Mouse (Mus musculus): ENCODE results near the gene Map4k1.

Gene Map4k1

DNA sequence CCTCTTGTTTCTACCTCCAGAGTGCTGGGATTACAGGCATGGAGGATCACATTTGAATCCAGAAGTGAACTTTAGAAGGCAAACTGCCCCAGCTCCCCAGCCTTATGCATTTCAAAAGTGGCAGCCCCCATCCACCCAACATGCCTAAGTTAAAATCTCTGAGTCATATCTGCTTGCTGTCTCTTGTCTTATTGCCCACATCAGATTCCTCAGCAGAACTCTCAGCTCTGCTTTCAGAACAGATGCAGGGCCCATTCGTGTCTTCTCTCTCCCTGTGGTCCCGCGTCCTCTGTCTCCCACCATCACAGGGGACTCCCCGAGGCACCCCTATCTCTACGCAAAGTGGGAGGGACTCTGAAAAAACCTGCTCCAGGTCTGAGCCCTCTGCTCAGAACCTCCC, 44.3 kb downstream of the Map4k1 start:
- no peak for DNase-seq (ENCODE audit: low spot score in 2 of 2)

DNA sequence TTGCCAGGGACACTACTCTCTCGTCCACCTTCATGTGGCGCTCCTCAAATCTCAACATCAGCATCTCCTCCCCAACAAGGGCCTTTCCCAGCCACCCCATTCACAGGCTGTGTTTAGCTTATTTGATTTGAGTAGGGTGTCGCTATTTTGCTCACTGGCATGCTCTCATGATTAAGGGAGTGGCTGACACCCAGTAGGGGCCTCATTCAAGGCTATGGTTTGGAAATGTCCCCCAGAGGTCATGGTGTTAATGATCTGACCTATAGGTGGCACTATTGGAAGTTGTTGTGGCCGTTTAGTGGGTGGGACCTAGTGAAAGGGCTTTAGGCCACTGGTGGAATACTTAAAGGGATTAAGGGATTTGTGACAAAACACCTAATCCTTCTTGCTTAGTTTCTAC, 45.0 kb downstream of the Map4k1 start:
- DNase-seq (ENCODE audit: low spot score in 2 of 2): no peak

DNA sequence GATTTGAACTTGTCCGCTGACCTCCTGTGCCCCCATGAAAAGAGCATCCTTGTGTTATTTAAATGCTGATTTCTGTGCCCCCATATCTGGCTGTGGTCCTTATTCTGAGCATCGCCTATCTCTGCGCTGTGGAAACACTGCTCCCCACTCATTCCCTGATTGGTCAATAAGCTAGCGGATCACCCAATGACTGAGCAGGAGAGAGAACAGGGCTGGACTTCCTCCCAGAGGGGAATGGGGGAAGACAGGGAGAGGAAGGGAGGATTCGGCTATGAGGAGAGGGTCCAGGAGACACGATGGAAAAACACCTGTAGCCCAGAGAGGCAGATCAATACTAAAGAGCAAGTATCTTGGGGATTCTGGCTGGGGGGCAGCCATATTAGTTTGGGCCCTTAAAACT, 46.9 kb downstream of the Map4k1 start:
- DNase-seq (ENCODE audit: low spot score in 2 of 2): no peak

DNA sequence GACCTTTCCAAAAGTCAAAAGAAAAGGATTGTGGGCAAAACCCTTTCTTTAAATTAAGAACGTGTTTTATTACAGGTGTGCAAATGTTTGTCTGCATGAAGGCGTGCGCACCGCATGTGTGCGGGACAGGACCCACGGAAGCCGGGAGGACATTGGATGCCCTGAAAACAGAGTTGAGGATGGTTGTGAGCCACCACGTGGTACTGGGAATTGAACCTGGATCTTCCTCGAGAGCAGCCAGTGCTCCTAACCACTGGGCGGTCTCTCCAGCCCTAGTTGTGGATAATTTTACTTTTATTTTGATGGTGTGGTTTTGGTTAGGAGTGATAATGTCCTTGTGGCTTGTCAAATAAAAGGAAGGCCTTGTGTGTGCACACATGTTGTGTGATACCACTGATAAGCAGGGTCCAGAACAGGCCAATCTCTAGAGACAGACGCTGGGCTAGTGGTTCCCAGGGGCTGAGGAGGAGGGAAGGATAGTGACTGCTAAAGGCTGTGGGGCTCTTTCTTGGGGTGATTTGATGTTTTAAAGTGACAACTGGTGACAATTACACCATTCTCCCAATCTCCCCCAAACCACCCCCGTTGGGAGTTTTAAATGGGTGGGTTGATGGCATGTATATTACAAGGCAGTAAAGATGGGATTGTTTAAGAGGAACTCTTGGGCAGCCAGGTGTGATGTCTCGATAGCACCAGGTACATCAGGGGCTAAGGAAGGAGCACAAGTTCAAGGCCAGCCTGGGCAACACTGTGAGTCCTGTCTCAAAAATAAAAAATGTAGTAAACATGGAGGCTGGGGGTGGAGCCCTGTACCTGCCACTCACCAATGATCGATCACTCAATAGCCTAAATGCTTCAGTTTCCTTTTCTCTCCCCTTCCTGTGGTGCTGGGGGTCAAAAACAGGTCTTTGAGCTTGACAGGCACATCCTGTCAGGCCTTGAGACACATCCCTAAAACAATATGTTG, 48.1 kb downstream of the Map4k1 start:
- no peak for DNase-seq (ENCODE audit: low spot score in 2 of 2)

DNA sequence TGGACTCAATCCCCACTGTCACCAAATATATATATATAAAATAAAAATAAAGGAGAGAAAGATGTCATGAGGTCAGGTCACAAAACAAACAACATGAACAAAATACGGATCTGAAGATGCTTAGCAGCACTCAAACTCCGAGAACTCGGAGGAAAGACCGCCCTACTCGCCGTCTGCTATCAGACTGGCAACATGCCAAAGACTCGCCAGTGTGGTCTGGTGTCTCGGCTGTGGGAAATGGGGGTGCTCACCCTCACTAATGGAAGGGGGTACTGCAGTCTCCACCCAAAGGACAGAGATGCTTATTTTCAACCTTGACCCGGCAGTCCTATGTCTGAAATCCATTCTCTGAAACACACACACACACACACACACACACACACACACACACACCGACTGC, 49.8 kb downstream of the Map4k1 start:
- no peak for DNase-seq (ENCODE audit: low spot score in 2 of 2)

DNA sequence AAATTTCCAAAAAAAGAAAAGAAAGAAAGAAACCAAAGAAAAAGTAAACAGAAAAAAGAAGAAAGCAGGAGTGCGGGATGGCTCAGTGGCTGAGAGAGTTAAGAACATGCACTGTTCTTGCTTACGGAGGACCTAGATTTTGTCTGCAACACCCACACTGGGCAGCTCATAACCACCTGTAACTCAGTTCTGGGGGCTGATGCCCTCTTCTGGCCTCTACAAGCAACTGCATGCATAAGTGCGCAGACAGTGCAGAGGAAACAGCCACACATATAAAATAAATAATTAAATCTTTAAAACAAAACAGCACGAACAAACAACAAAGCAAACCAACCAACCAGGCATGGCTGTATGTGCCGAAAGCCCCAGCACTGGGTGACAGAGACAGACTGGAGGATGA, 50.8 kb downstream of the Map4k1 start:
- DNase-seq (ENCODE audit: low spot score in 2 of 2): no peak

DNA sequence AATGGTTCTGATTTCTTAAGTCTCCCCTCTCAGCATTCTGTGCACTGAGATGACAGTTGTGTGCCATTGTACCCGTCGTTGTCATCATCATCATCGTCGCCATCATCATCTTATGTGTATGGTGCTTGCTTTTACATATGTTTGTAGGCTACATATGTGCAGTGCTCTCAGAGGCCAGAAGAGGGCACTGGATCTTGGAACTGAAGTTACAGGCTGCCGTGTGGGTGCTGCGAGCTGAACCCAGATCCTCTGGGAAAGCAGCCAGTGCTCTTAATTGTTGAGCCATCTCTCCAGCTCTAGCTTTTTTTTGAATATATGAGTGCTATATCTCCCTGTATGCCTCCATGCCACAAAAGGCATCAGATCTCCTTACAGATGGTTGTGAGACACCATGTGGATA, 55.4 kb downstream of the Map4k1 start:
- DNase-seq (ENCODE audit: low spot score in 2 of 2): no peak

DNA sequence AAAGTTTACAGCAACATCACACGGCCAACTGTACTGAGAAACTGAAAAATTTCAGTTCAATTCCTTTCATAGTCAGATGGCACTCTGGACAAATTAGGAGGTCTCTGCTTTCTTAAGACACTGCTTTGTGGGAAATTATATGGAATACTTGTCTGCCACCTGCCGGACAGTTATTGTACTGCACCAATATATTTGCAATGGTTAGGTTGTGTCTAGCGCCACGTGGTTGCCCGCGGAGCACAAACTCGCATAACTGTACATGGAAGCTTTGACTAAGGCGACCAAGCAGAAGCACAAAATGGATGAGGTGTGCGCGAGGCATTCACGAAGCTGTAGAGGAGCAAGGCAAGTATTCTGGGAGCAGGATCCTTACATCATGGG, 57.7 kb downstream of the Map4k1 start:
- peak; percentile 57 to 86 for DNase-seq (ENCODE audit: low spot score in 2 of 2)

DNA sequence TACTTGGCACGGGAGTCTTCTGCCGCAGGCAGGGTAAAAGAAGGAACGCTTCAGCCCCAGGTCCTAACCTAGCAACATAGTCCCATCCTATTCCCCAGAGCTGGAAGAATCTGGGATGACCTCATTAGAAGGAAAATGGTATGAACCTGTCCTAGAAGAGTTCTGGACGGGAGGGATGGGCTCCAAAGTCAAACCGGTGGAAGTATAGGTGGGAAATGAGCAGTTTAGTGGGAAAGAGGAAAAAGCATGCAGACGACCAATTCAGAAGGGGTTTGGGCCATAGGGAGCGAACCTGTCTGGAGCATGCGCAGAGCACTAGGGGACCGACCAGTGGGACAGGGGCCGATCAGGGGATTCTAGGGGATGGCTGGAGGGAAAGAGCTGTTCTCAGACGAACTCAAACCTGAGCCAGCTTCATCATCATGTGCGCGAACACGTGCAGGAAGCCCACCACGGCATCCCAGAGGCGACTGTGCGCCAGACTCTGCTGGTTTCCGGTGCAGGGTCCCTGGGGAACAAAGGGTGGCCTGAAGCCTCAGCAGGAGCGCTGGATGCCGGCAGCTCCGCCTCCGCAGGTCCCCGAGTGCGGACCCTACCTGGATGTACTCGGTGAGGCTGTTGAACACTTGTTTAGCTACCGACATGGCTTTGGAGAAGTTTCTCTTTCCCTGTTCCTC, 58.3 kb downstream of the Map4k1 start:
- DNase-seq (ENCODE audit: low spot score in 2 of 2): peak; percentile 11 to 34

DNA sequence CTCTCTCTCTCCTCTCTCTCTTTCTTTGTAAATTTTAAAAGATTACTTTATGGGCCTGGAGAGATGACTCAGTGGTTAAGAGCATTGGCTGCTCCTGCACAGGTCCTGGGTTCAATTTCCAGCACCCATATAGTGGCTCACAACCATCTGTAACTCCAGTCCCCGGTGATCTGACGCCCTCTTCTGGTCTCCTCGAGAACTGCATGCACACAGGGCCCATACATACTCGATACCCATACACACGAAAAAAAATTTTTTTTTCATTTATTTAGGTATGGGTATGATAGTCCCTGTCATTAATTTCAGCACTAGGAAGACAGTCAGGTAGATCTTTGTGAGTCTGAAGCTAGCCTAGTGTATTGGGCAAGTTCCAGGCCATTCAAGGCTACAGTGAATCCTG, 59.3 kb downstream of the Map4k1 start:
- DNase-seq (ENCODE audit: low spot score in 2 of 2): no peak

DNA sequence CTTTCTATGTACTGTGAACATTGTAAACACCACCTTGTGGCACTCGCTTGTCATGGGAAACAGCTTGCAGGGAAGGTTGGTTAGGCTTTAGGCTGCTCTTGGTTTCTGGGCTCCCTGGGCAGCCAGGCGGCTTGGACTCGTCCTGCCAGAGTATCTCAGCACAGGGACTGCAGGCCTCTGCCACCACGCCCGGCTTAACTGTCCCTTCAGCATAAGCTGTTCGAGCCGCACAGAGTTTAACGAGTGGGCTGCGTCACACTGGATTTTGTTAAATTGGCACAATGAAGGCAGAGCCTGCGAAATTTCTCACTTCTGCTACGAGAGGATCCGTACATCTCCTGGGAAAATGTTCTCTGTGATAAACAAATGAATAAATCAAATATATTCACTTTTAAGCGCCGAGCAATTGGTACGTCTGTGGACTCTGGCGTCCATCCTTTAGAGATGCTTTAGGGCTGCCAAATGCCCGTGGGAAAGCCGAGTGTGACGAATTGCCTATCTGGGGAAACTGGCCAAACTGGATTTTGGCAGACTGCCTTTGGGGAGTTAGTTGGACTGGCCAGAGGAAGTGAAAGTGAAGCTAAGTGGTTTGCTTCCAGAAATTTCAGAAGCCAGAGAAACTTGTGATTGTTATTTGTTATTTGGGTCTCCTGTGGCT, 61.3 kb downstream of the Map4k1 start:
- DNase-seq (ENCODE audit: low spot score in 2 of 2): peak; percentile 72 to 81

DNA sequence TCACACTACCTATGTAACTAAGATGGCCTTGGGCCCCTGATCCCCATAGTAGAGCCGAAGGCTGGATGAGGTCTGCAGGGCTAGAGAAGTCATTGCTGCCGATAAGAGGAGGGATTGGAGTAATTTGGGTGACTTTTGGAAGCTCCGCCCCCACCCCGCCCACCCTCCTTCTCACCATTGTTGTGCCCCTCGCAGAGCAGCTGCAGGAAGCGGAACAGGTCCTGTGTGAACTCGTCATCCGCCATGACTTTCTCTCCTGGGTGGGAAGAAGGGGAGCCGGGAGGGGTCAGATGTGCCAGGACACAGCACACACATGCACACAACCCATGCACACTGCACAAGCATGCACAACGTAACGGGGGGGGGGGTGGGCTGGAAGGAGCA, 61.8 kb downstream of the Map4k1 start:
- no peak for DNase-seq (ENCODE audit: low spot score in 2 of 2)

DNA sequence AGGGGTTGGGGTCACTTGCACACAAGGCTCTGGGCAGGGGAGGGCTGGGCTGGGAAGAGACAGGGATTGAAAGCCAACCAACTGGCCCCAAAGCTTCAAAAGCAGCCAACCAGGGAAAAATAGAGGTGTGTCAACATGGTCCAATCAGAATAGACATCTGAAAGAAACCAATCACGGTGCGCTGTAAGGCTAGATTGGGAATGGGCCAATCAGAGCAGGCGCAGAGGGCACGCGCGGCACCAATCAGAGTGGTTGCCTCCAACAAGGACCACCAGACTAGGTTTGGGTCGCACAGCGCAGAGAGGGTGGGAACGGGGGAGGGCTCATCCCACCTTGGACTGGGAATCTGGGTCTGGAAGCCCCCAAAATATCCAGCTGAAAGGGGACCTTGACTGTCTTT, 62.5 kb downstream of the Map4k1 start:
- DNase-seq (ENCODE audit: low spot score in 2 of 2): no peak

DNA sequence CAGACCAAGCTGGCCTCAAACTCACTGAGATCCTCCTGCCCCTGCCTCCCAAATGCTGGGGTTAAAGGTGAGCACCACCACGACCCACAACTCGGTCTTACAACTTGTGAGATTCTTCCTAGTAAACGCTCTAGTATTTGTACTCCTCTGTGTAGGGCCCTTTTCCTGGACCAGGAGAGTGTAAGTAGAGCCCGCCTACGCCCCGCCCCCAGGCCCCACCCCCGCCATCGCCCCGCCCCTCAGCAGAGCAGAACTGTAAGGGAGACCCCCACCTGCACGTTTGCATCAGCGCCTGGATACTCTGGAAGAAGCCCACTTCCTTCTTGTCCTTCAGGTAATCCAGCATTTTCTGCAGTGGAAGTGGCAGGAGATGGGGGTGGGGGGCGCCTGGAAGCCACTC, 64.7 kb downstream of the Map4k1 start:
- DNase-seq (ENCODE audit: low spot score in 2 of 2): no peak

DNA sequence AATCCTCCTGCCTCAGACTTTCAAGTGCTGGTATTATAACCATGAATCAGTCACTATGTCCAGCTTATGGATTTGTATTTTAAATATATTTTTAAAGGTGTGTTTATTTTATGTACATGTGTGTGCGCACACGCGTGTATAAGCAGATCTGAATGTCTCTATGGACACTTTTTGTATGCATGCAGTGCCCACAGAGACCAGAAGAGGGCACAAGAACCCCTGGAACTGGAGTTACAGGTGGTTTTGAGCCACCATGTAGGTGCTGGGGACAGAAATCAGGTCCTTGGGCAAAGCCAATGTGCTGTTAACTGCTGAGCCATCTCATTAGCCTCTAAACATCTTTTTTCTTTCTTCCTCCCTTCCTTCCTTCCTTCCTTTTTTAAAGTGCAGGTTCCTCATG, 66.2 kb downstream of the Map4k1 start:
- no peak for DNase-seq (ENCODE audit: low spot score in 2 of 2)

DNA sequence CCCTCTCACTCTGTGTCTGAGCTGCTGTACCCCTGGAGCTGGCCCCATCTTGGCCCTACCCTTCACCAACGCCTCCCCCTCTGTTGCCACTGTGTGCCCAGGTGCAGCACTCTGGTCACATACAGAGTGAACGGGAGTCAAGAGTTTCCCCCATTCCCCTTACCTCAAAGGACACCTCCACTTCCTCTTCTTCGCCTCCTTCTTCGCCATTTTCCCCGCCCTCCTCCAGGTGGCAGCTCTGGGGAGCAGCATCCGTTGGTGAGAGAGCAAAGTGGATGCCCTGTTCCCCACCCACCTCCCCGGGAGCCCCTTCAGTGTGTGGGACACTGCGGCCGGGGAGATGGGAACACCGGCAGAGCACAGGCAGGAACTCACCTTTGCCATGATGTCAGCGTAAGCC, 66.8 kb downstream of the Map4k1 start:
- DNase-seq (ENCODE audit: low spot score in 2 of 2): no peak

DNA sequence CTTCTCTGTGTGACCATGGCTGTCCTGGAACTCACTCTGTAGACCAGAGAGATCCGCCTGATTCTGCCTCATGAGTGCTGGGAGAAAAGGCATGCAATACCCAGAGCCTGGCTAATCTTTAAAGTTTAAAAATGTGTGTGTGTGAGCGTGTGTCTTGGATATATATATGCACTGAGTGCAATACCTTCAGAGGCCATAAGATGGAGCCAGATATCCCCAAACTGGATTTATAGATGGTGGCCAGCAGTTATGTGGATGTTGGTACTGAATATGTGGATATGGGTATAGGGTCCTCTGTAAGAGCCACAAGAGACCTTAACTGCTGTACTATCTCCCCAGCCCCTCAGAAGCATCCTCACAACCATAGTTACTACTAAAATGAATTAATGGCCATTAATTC, 68.9 kb downstream of the Map4k1 start:
- no peak for DNase-seq (ENCODE audit: low spot score in 2 of 2)

DNA sequence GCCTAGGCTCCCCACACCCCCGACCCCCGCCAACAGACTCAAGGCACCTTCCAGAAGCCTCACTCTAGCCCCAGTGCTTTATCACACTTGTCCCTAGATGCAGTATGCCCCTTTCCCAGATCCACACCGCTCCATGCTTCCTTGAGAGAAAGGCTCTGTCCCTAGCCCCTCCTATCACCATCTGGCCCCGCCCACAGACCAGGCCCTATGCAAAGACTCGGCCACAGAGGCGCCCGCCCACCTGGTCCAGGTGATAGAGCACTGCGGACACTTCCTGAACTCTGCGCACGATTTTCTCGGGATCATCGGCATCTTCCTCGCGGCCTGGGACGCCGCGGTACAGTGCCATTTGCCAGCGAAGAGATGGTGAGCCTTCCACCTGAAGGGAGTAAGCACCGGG, 71.0 kb downstream of the Map4k1 start:
- no peak for DNase-seq (ENCODE audit: low spot score in 2 of 2)

Data from heart, adult 9 months (tissue).